Mouse (Mus musculus) cerebellum, postnatal 10 days (tissue): ENCODE data around the gene Mettl26.

ENCODE experiments used
- DNase-seq, 2 experiments: peaks; one replicate each; pipeline ENCODE4 v3.0.0; 2021; ENCODE audit warnings: mixed read lengths in 2 of 2

Mettl26 gene

GRCm38 (mm10) chr17:25874721-25875170, at the start of gene Mettl26:
Gene Mettl26 (plus strand): TSS chr17:25875074.
- peak; percentile 97 to 98 for DNase-seq

- no peak for DNase-seq
Observed at GRCm38 (mm10) chr17:25825311-25825710, 49.6 kb upstream of the Mettl26 start.

GRCm38 (mm10) chr17:25825984-25826570, 48.8 kb upstream of the Mettl26 start:
- DNase-seq: no peak

GRCm38 (mm10) chr17:25827011-25827410, 47.9 kb upstream of the Mettl26 start:
- no peak for DNase-seq

- DNase-seq: peak in 1 of 2 experiments; percentile 31
Observed at GRCm38 (mm10) chr17:25827546-25828222, 47.2 kb upstream of the Mettl26 start.

GRCm38 (mm10) chr17:25828223-25828594, 46.7 kb upstream of the Mettl26 start:
- peak in 1 of 2 experiments; percentile 22 for DNase-seq

GRCm38 (mm10) chr17:25828712-25829557, 45.9 kb upstream of the Mettl26 start, which contains the start of gene Jmjd8:
Gene Jmjd8 (plus strand): TSS chr17:25828867.
- DNase-seq: peak; percentile 88

- peak in 1 of 2 experiments; percentile 34 for DNase-seq
Observed at GRCm38 (mm10) chr17:25829558-25830017, 45.3 kb upstream of the Mettl26 start.

- no peak for DNase-seq
Observed at GRCm38 (mm10) chr17:25830200-25830753, 44.6 kb upstream of the Mettl26 start.

GRCm38 (mm10) chr17:25830806-25831431, 44.0 kb upstream of the Mettl26 start:
- no peak for DNase-seq

GRCm38 (mm10) chr17:25831451-25832281, 43.2 kb upstream of the Mettl26 start:
- peak; percentile 71 to 74 for DNase-seq

- peak; percentile 100 for DNase-seq
Observed at GRCm38 (mm10) chr17:25832436-25833290, 42.2 kb upstream of the Mettl26 start.

GRCm38 (mm10) chr17:25833291-25833663, 41.6 kb upstream of the Mettl26 start, which contains the start of gene Stub1:
Gene Stub1 (minus strand): TSS chr17:25833404.
- peak; percentile 94 to 95 for DNase-seq

- DNase-seq: peak in 1 of 2 experiments; percentile 44
Observed at GRCm38 (mm10) chr17:25833961-25834594, 40.8 kb upstream of the Mettl26 start.

- DNase-seq: peak in 1 of 2 experiments; percentile 52
Observed at GRCm38 (mm10) chr17:25834595-25835222, 40.2 kb upstream of the Mettl26 start.

- no peak for DNase-seq
Observed at GRCm38 (mm10) chr17:25835301-25835700, 39.6 kb upstream of the Mettl26 start.

GRCm38 (mm10) chr17:25835816-25836215, 39.1 kb upstream of the Mettl26 start:
- DNase-seq: peak in 1 of 2 experiments; percentile 33

GRCm38 (mm10) chr17:25836397-25837075, 38.3 kb upstream of the Mettl26 start:
- DNase-seq: peak in 1 of 2 experiments; percentile 59

- peak; percentile 91 to 92 for DNase-seq
Observed at GRCm38 (mm10) chr17:25837076-25837410, 37.8 kb upstream of the Mettl26 start, which contains the start of gene Rhbdl1. Gene Rhbdl1 (minus strand): TSS chr17:25837295.
